Mouse (Mus musculus): Measurements from ENCODE around the gene Ip6k3. TPM values are rescaled to one million over a fixed set of nuclear protein-coding genes. Genes with fewer than 3 reads are reported as not detected.

Gene Ip6k3
- not detected in 2 replicates for polyA plus RNA-seq (2015; fragmentation: Nextera tagmentation; extraction: Ambion mirVana)

DNA sequence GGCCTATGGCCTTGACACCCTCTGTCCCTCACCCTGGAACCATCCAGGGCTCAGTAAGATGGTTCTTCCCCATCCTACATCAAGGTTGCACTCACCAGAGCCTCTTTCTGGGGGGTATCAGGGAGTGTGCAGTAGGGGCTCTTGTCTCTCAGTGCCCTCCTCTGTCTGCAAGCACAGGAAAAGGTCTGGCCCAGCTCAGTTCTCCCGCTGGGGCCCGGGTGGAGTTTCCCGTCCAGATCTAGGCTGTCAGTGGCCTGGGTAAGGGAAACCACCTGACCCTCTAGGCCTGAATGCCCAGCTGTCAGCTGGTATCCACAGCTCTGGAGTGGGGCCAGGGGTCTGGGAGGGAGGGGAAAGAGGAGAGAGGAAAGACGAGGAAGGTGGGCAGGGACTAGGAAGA, at the start of gene Ip6k3:
TSS of gene Ip6k3 (minus strand) at position 251 of the 400 bp plus-strand sequence.
- no peak for ATAC-seq
- no peak within 1 kb of the TSS for H3K4me2 ChIP-seq (replicated peaks; ENCODE audit: low read depth)
- WGBS, result 66% methylated on average over 4 of the region's 4 CpGs
- no peaks in the 10 kb centered on the region for H3K9me3 ChIP-seq (ENCODE audit: control insufficient read depth)
- no peak within 1 kb of the TSS for H3K27ac ChIP-seq (ENCODE audit: low read depth, low read length)
- no peak for TF ChIP-seq CTCF (IDR thresholded peaks at IDR 0.05; ENCODE audit: low read depth)
- no peaks in the 10 kb centered on the region for H3K27me3 ChIP-seq (replicated peaks; ENCODE audit: control insufficient read depth, insufficient read depth, low read length)
- H3K4me3 ChIP-seq (ENCODE audit: low read depth, low read length), result no peak within 1 kb of the TSS
- H3K36me3 ChIP-seq (ENCODE audit: control insufficient read depth, insufficient read depth), result no peaks in the 10 kb centered on the region
- no peaks in the 10 kb centered on the region for H3K4me1 ChIP-seq (replicated peaks; ENCODE audit: control insufficient read depth, insufficient read depth, low read length)
- no peak within 1 kb of the TSS for H3K9ac ChIP-seq (ENCODE audit: low read depth, low read length)

- Histone ChIP-seq H3K4me1 (replicated peaks; ENCODE audit: control insufficient read depth, insufficient read depth, low read length) (no peaks in the 10 kb centered on the region), H3K27me3 (replicated peaks; ENCODE audit: control insufficient read depth, insufficient read depth, low read length) (no peaks in the 10 kb centered on the region), H3K9me3 (ENCODE audit: control insufficient read depth) (no peaks in the 10 kb centered on the region), H3K4me2 (replicated peaks; ENCODE audit: low read depth) (no peak overlapping the region), H3K4me3 (ENCODE audit: low read depth, low read length) (no peak overlapping the region), H3K27ac (ENCODE audit: low read depth, low read length) (no peak overlapping the region), H3K36me3 (ENCODE audit: control insufficient read depth, insufficient read depth) (no peaks in the 10 kb centered on the region), H3K9ac (ENCODE audit: low read depth, low read length) (no peak overlapping the region)
- ATAC-seq, result peak; percentile 64
- TF ChIP-seq CTCF (IDR thresholded peaks at IDR 0.05; ENCODE audit: low read depth), result peak; percentile 71
- WGBS, result 15% methylated on average over 11 of the region's 11 CpGs
Observed at GRCm38 (mm10) chr17:27212768-27213525, 45.4 kb upstream of the Ip6k3 start.

DNA sequence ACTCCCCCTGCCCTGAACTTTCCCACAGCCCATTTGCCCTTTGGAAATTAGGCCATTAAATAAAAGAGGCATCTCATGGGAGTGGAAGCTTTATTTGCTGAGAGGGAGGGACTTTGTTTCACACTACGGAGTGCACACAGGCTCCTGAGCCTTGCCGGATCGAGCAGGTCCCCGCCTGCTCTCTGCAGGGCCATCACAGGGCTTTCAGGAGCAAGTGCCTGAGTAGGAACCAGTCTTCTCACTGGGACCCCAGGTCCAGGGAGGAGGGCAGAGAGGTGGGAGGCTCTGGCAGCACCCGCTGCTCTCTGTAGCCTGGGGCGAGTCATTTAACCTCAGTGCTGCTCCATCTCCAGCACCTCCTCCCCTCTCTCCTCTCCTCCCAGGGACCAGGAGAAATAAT, 44.4 kb upstream of the Ip6k3 start:
- WGBS, result 37% methylated on average over 6 of the region's 6 CpGs

GRCm38 (mm10) chr17:27207113-27207707, 39.6 kb upstream of the Ip6k3 start:
- H3K9ac ChIP-seq (ENCODE audit: low read depth, low read length), result no peak overlapping the region
- H3K4me3 ChIP-seq (ENCODE audit: low read depth, low read length), result no peak overlapping the region
- H3K27ac ChIP-seq (ENCODE audit: low read depth, low read length), result no peak overlapping the region
- 21% methylated on average over 11 of the region's 11 CpGs for WGBS
- H3K36me3 ChIP-seq (ENCODE audit: control insufficient read depth, insufficient read depth), result no peaks in the 10 kb centered on the region
- 0 out of 2 replicates have a peak, but pooled peaks cover 2% of the 10 kb centered on the region for H3K4me1 ChIP-seq (replicated peaks; ENCODE audit: control insufficient read depth, insufficient read depth, low read length)
- ATAC-seq, result peak; percentile 42; the same call in 1 of the 2 replicates
- H3K4me2 ChIP-seq (replicated peaks; ENCODE audit: low read depth), result no peak overlapping the region; the same call in 1 of the 2 replicates
- 0 out of 2 replicates have a peak, but pooled peaks have one; percentile 20 for TF ChIP-seq CTCF (IDR thresholded peaks at IDR 0.05; ENCODE audit: low read depth)
- no peaks in the 10 kb centered on the region for H3K27me3 ChIP-seq (replicated peaks; ENCODE audit: control insufficient read depth, insufficient read depth, low read length)
- H3K9me3 ChIP-seq (ENCODE audit: control insufficient read depth), result no peaks in the 10 kb centered on the region

More for the DNA sequence above, 44.4 kb upstream of the Ip6k3 start:
- Histone ChIP-seq H3K4me3 (ENCODE audit: low read depth, low read length) (no peak overlapping the region), H3K4me2 (replicated peaks; ENCODE audit: low read depth) (no peak overlapping the region), H3K4me1 (replicated peaks; ENCODE audit: control insufficient read depth, insufficient read depth, low read length) (no peaks in the 10 kb centered on the region), H3K9me3 (ENCODE audit: control insufficient read depth) (no peaks in the 10 kb centered on the region), H3K27ac (ENCODE audit: low read depth, low read length) (no peak overlapping the region), H3K9ac (ENCODE audit: low read depth, low read length) (no peak overlapping the region), H3K27me3 (replicated peaks; ENCODE audit: control insufficient read depth, insufficient read depth, low read length) (no peaks in the 10 kb centered on the region), H3K36me3 (ENCODE audit: control insufficient read depth, insufficient read depth) (no peaks in the 10 kb centered on the region)
- no peak for ATAC-seq
- no peak for TF ChIP-seq CTCF (IDR thresholded peaks at IDR 0.05; ENCODE audit: low read depth)

DNA sequence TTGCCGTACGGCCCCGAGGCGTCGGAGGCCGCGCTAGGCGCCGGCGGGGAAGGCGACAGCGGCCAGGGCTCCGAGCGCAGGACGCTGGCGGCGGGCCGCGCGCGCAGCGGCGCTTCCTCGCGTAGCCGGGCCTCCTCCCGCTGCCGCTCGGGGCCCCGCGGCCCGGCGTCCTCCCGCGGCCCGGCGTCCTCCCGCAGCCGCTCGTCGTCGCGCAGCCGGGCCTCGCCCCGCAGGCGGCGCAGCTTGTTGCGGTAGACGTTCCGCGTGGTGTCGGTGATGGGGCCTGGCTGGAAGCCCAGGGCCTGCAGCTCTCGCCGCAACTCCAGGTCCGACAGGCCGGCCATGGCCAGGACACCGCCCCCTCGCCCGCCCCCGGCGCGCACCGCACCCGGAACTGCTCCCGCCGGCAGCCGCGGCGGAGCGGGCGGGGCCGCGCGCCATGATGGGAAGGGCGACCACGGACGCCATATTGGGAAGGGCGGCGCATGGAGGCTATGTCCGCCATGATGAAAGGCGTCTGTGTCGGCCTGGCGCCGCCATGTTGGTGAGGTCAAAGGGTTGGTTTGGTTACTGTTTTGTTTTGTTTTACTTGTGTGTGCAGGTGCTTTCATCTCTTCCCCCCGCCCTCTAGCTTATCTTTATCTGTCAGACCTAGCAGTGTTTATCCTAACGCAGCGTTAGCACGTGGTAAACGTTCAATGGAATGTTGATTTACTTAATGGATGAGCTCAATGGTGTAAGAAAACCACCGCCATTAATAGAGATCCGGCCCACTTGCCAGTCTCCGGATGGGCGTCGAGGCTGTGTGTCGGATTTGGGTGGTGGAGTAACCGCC, 36.7 kb upstream of the Ip6k3 start, which contains the start of gene Lemd2:
TSS of gene Lemd2 (minus strand) at position 395 of the 835 bp plus-strand sequence.
- peak; percentile 27 for TF ChIP-seq CTCF (IDR thresholded peaks at IDR 0.05; ENCODE audit: low read depth)

More for the DNA sequence above, 36.7 kb upstream of the Ip6k3 start, which contains the start of gene Lemd2:
- peak within 1 kb of the TSS; percentile 91 for H3K4me2 ChIP-seq (replicated peaks; ENCODE audit: low read depth)
- peak within 1 kb of the TSS; percentile 95 for H3K27ac ChIP-seq (ENCODE audit: low read depth, low read length)
- WGBS, result 2% methylated on average over 86 of the region's 97 CpGs
- H3K9me3 ChIP-seq (ENCODE audit: control insufficient read depth), result no peaks in the 10 kb centered on the region
- no peaks in the 10 kb centered on the region for H3K27me3 ChIP-seq (replicated peaks; ENCODE audit: control insufficient read depth, insufficient read depth, low read length)
- H3K9ac ChIP-seq (ENCODE audit: low read depth, low read length), result peak within 1 kb of the TSS; percentile 96
- ATAC-seq, result peak; percentile 88
- H3K4me3 ChIP-seq (ENCODE audit: low read depth, low read length), result peak within 1 kb of the TSS; percentile 89
- H3K4me1 ChIP-seq (replicated peaks; ENCODE audit: control insufficient read depth, insufficient read depth, low read length), result 0 out of 2 replicates have a peak, but pooled peaks cover 2% of the 10 kb centered on the region
- peaks cover 20% of the 10 kb centered on the region for H3K36me3 ChIP-seq (ENCODE audit: control insufficient read depth, insufficient read depth)
